Mouse (Mus musculus) MEL-GATA-1-ER (cell line): Measurements from ENCODE around the gene Dgkd.
A peak's percentile ranks its signal among the peaks of the same experiment; 100 is the strongest.

Experiments used
- DNase-seq: peaks from one replicate; pipeline ENCODE4 v3.0.0-alpha.2; 2012; ENCODE audit warnings: low read depth; ENCODE audit errors: extremely low read depth

The Dgkd gene

GRCm38 (mm10) chr1:87880856-87881255 is 27.8 kb downstream of the Dgkd start:
- no peak for DNase-seq

GRCm38 (mm10) chr1:87881726-87882125 is 28.6 kb downstream of the Dgkd start:
- no peak for DNase-seq

- peak; percentile 39 for DNase-seq
Observed at GRCm38 (mm10) chr1:87882554-87882953, 29.5 kb downstream of the Dgkd start.

GRCm38 (mm10) chr1:87890960-87891359 is 37.9 kb downstream of the Dgkd start:
- no peak for DNase-seq

GRCm38 (mm10) chr1:87891634-87892033 is 38.5 kb downstream of the Dgkd start:
- no peak for DNase-seq

GRCm38 (mm10) chr1:87892499-87892898 is 39.4 kb downstream of the Dgkd start:
- DNase-seq = no peak

GRCm38 (mm10) chr1:87893414-87893813 is 40.3 kb downstream of the Dgkd start:
- no peak for DNase-seq

- DNase-seq = no peak
Observed at GRCm38 (mm10) chr1:87896921-87897320, 43.8 kb downstream of the Dgkd start.

GRCm38 (mm10) chr1:87899701-87900100 is 46.6 kb downstream of the Dgkd start:
- no peak for DNase-seq

- no peak for DNase-seq
Observed at GRCm38 (mm10) chr1:87900979-87901378, 47.9 kb downstream of the Dgkd start.

GRCm38 (mm10) chr1:87902186-87902585 is 49.1 kb downstream of the Dgkd start:
- no peak for DNase-seq

GRCm38 (mm10) chr1:87906361-87906956 is 53.4 kb downstream of the Dgkd start:
- no peak for DNase-seq

GRCm38 (mm10) chr1:87908006-87908405 is 54.9 kb downstream of the Dgkd start:
- DNase-seq = no peak

- no peak for DNase-seq
Observed at GRCm38 (mm10) chr1:87908736-87909135, 55.6 kb downstream of the Dgkd start.

- peak; percentile 28 for DNase-seq
Observed at GRCm38 (mm10) chr1:87909565-87909964, 56.5 kb downstream of the Dgkd start.

- no peak for DNase-seq
Observed at GRCm38 (mm10) chr1:87910428-87910827, 57.3 kb downstream of the Dgkd start.

- no peak for DNase-seq
Observed at GRCm38 (mm10) chr1:87913356-87913755, 60.3 kb downstream of the Dgkd start.

- no peak for DNase-seq
Observed at GRCm38 (mm10) chr1:87917361-87917760, 64.3 kb downstream of the Dgkd start.

- DNase-seq = no peak
Observed at GRCm38 (mm10) chr1:87918061-87918460, 65.0 kb downstream of the Dgkd start.

GRCm38 (mm10) chr1:87920056-87920614 is 67.0 kb downstream of the Dgkd start:
- no peak for DNase-seq

- DNase-seq = no peak
Observed at GRCm38 (mm10) chr1:87922666-87923065, 69.6 kb downstream of the Dgkd start.

GRCm38 (mm10) chr1:87924888-87925287 is 71.8 kb downstream of the Dgkd start:
- no peak for DNase-seq

GRCm38 (mm10) chr1:87929730-87930129 is 76.6 kb downstream of the Dgkd start:
- no peak for DNase-seq
